Mouse (Mus musculus) T-helper 2 cell (primary cell): ENCODE data around the gene Slc19a2.
"Not testable (repeated sequence)": the region's sequence is repeated elsewhere in the genome, so short reads cannot be mapped to it uniquely, and the experiment has no call there.

Experiments used
- in situ Hi-C: fragments of 300-600 bp; cut with MboI, MseI; formaldehyde crosslinking; loops from one replicate; pipeline ENCODE4 v1.15.1; 2025; ENCODE audit warnings: high pct_unique_total_duplicates

Slc19a2 gene

DNA sequence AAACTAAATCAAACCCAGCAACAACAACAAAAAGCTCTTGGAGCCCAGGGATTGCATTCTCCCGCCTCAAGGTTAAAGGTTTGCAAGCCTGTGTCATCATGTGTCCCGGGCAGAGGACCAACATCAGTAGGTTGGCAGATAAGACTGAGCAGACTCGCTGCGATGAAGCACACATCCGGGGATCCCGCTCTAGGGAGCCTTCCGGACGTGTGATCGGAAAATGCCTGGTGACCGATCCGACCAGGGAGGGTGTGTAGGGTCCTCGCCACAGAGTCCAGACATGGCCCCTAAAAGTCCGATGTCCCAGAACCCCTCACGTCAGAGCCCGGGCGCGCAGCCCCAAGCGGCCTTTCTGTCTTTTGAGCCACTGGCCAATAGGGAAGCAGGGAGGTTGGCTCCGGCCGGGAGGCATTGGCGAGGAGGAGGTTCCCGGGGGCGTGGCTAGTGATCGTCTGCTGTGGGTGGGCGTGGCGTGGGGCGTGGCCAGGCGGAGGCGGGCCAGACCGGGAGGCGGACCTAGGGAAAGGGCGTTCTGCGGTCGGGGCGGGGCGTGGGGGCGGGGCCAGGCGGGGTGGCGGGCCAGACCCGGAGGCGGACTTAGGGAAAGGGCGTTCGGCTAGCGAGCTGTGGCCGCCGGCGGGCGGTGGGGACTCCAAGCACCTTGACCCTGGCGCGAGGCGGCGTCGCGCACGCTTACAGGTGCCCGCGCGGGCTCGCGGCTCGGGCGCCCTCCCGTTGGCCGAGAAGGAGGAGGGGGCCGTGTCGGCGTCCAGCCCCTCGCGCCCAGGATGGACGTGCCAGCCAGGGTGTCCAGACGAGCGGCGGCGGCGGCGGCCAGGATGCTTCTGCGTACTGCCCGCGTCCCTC lies at the start of gene Slc19a2:
Gene Slc19a2 (plus strand): TSS at position 582 of the 867 bp plus-strand sequence.
- in situ Hi-C loops, result no loop called here

DNA sequence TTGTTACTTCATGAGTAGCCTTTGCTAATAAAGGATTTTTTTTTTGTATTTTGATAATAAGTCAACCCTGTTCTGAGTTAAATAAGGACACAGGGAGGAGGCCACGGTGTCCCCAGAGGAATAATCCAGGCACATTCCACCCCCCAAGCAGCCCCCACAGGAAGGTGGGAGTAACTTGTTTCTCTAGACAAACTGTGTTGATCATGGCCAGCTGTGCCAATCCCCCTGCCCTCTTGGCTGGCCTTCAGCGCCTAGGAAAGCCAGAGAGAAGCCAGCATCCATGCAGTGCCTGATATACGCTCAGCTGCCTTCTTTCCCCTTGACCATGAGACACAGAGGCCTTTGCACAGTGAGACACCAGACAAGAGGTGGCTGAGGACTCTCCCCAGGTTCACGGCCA lies 49.3 kb upstream of the Slc19a2 start:
- in situ Hi-C loops, result no loop called here

DNA sequence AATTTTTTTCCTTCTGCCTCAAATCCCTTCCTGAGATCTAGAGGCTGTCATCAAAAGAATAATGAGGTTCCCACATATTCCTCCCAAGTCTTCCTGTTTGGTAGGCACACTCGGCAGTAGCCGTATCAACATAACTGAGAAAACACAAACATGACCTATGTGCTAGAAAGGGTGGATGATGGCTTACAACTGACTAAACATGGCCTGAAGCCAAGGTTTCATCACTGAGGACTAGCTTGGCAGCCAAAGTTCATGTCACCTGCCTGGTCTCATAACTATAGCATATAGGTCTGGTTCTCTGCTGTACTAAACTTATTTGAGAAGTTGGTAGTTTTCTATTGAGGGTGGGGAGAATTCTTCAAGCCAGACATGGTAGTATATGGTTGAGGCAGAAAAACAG lies 40.4 kb upstream of the Slc19a2 start:
- in situ Hi-C loops, result no loop called here

DNA sequence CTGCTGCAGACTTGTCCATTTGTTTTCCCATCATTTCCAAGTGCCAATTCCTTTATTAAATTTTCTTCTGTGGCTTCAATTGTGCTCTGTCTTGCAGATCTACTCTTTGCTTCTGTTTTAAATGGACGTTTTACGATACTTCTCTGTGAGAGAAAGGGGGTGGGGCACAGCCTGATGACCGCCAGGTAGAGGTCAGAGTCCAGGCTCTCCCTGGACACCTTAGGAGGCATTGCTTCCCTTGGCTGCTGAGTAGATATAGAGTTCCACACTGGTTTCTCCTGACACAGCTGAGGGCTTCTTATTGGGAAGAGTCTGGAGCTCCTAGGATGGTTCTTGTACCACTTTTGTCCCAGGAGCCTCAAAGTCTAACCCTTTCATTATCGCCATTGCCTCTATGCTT lies 37.9 kb upstream of the Slc19a2 start:
- in situ Hi-C loops, result no loop called here

DNA sequence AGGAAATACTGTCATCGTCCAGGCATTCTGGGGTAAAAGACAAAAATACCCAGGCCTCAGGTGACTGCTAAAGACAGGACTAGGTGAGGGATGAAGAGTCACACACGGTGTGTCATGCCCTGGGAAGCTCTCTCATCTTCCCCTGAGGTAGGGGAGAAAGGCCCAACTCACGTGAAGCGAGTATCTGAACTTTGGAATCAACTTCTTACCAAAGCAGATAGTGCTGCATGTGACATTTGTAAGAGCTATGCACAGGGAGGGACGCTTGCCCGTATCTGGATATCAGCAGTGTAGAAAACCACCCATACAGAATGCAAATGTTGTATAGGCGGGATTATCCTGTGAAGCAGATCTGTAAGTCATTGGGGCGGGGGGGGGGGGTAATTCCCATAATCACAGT lies 36.2 kb upstream of the Slc19a2 start:
- in situ Hi-C loops, result no loop called here

DNA sequence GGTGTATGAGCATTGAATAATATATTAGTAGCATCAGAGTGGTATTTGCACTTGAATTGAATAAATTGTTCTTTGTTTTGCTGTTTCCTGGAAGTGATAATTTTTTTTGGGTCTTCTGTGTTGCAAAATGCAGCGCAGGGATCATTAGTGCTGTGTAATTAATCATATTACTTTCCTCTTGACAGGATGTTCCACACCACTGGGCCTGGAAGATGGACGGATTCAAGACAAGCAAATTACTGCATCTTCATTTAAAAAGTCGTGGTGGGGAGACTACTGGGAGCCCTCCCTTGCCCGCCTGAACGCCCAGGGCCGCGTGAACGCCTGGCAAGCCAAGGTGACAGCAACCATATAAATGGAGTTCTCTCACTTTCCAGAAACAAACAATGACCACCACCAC lies 34.7 kb upstream of the Slc19a2 start:
- in situ Hi-C loops, result no loop called here

DNA sequence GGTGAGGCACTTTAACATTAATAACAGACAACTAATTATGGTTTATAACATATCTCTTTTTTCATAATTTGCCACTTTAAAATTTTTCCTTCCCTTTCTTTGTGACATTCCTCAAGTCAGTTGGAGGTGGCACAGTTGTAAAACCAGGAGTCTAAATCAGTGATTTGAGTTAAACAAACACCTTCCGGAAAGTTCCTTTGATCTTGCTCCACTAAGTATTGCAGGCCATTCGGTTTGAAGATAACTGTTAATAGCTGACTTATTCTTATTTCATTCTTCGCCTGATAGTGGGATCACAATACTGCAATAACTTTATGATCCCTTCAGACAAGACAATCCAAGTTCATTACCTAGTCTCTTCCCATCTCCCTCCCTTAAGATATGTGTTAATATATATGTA lies 33.7 kb upstream of the Slc19a2 start:
- in situ Hi-C loops, result no loop called here

DNA sequence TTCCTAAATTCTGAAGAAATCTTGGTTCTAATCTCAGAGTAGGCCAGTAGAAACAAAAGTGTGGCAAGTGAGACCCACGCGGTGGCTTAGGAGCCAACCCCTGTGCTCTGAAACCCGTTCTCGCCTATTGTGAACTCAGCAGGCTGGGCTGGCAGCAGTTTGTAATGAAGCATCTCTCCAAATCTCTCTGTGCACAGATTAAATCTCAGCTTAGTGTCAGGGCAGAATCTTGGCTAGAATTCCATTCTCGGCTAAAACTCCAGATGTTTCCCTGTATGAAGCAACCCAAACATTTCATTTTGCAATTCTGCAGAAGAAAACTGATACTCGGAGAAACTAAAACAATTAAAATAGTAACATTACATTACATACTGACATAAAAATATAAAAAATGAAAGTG lies 33.3 kb upstream of the Slc19a2 start:
- in situ Hi-C loops, result no loop called here

DNA sequence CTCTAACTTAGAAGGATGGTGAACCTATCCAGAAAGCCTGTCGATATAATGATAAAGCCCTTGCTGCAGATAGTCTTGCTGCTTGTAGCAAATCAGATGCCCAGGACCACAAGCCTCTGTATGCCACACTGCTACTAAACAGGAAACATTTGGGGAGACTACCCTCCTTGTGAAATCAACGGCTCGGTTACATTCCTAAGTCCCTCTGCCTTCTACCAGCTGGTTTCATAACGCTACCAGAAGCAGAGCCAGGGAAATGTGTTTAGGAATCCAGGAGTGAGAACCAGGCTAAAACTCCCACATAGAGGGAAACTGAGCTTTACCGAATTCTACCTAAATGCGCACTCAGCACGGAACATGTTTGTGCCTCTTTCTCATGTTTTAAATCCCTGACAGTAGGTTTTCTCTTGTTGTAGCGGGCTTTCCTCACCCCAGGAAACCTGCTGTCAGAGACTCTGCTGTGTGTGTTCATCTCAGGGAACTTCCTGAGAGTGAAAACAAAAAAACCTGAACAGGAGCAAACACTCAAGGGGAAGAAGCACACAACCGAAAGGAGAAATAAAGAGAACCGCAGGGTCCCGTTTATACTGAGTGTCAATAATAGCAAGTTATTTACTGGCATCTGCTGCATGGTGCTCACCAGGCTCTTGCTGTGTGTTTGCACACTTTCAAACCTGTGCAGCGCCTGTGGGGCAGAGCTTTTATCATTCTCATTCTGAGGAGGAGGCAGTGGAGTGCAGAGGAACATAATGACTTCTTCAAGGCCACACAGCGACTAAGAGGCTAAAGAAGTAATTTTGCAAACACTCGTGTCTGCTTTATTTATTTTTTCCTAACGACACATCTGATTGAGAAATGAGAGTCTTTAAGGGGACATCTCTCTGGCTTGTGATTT lies 30.8 kb upstream of the Slc19a2 start:
- in situ Hi-C loops, result no loop called here

DNA sequence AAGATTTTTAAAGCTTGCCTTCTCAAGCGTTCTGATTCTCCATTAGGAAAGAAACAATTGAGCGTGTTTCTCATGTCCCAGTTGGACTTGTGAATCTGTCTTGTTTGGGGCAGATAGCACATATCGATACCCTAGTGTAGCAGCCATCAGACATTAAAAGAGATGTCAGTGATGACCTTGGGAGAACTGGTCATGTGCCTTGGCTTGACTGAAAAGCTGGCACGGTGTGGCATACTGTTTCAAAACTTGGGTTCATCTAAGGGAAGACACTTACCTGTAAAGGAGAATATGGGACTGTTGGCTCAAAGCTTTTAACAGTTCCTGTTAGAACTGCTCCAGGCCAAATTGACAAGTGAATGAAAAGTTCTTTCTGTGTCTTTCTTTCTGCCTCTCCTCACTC lies 28.6 kb upstream of the Slc19a2 start:
- in situ Hi-C loops, result no loop called here

DNA sequence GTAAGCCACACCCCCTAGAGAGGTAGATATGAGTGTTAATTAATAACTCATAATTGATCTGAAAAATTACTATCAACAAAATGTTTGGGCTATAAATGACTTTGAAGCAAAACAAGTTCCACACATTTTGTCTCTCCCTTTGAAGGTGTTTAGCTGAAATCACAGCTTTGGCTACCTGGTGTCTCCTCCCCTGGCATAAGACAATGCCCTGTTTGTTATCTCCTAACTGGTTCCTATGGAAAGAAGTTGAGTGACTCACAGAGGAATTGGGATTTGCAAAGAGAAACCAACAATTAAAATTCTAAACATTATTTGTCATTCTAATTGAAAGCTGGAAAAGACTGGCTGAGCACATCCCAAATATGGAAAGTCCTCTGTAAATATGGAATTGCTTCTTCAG lies 25.8 kb upstream of the Slc19a2 start:
- in situ Hi-C loops, result no loop called here

DNA sequence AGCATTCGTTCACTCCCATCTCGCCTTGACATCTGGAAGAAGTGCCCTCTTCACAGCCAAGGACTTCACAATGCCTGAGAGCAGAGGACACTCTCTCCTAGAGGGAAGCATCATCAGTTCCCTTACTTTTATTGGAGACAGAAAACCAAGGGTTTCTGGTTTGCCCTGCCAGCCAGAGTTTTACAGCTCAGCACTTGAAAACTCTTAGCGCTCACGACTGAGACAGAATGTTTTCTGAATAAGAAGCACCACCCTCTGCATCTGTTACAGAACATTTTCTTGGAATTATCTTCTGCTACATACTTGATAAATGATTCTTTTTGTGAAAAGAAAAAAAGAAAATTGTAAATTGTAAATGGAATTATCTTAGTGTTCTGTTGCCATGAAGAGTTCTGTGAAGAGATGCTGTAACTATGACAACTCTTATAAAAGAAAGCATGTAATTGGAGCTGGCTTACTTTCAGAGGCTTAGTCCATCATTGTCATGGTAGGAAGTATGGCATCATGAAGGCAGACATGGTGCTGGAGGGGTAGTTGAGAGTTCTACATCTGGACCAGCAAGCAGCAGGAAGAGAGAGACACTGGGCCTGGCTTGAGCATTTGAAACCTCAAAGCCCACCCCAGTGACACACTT lies 16.8 kb upstream of the Slc19a2 start:
- in situ Hi-C loops, result not testable (repeated sequence)

DNA sequence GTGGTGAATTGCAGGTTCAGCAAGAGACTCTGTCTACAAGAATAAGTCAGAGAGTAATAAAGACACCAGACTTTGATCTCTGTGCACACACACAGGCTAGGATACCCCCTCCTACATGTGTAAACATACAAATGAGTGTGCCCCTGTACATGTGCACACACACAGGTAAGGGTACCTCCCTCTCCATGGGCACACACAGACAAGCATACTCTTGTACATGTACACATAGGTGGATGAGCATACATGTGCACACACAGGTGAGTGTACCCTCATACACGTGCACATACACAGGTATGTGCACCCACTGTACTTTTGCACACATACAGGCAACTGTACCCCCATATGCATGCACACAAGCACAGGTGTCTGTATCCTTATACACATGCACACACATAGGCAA lies 15.4 kb upstream of the Slc19a2 start:
- in situ Hi-C loops, result no loop called here

DNA sequence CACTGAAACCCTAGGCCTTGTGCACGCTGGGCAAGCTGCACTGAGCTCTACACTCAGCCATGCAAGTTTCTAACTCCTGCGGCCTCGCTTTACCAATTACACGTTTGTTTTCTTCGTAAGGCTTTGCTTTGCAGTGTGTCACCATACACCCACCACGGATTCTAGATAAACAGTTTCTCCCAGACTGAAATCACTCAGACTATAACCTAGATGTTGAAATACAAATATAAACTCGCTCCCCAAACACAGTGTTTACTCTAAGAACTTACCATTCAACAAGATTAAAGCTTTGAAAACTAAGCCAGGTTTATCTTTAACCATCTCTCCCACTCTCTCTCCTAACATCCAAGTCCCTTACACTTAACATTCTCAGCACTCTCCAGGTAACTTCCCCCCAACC lies 13.8 kb upstream of the Slc19a2 start:
- in situ Hi-C loops, result no loop called here

DNA sequence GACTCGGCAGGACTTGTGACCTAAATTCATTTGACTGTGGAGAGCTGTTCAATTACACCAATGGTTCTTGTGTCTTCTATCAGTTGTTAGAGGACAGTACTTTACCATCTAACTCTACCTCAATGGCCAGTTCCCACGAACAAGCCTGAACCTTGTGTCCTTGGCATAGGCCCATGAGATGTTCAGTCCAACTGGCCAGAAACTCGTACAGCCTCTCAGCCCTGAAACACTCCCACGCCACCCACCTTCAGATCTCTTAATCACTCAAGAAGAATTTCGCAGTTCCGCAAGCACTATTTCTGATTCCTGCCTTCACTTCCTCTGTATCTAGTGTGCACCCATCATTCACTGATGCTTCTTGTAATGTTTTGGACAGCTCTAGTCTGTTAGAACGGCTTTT lies 12.8 kb upstream of the Slc19a2 start:
- in situ Hi-C loops, result no loop called here

DNA sequence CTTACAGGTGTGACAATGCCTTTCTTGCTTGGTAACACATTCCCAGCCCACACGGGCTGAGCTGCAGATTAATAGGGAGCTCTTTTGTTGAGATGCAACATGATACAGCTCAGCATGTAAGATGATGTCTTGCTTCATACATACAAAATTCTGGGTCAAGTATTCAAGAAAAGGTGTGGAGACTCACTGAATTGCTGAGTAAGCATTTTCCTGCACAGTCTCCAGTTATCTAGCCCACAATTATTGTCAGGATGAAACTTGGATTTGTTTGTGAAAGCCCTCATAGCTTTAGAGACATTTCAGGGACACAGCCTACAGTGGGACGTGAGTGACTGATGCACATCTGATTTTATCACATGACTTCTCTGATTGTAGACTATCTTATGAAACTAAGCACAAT lies 7.4 kb upstream of the Slc19a2 start:
- in situ Hi-C loops, result no loop called here

DNA sequence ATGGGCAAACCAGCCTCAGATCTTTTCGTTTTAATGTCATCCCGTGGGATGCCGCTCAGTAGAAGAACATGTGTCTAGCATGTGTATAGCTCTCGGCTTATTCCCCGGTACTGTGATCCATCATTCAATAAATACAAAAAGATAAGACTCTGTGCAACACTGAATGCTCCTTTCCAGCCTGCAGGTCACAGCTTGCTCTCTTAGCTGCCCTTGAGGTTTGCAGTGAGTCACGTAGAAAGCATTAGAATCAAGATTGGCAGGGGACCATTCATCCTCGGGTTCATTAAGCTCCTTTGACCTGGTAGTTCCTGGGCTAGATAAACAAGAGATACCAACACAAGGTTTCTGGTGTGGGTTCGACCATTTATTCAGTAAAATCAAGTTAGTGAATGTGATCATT lies 6.0 kb upstream of the Slc19a2 start:
- in situ Hi-C loops, result no loop called here

DNA sequence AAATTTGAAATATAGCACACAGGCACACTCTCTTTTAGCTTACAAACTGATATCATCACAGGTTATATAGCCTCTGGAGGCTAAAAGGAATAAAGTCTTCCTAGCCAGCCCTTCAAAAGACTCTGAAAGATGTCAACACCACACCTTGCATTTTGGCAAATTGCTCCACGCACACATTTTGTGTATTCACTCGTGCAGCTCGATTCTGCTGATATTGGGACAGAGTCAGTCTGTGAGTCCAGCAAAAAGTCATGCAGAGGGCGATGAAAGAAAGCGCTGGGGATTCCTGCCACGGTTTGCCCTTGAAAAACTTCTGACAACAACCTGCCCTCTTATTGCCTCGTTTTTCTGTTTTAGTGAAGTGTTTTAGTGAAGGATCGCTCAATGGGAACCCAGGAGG lies 1.4 kb upstream of the Slc19a2 start:
- in situ Hi-C loops, result no loop called here

DNA sequence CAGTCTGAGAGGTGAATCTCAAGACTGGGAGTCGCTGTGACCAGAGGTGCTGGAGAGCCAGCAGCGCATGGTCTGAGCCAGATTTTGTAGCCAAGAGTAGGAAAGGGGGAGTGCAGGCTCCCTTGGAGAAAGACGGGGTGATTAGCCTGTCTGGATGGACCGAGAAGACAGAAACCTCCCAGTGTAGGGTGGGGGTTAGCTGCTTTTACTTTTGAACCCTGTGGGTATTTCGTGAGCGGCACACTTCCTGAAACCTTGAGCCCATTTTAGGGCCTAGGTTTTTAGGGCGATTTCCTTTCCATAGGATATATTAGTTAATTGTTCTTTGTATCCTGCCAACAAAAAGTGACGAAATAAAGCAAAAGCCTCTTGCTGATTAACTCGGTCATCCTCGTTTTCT lies 875 bp upstream of the Slc19a2 start:
- in situ Hi-C loops, result no loop called here

DNA sequence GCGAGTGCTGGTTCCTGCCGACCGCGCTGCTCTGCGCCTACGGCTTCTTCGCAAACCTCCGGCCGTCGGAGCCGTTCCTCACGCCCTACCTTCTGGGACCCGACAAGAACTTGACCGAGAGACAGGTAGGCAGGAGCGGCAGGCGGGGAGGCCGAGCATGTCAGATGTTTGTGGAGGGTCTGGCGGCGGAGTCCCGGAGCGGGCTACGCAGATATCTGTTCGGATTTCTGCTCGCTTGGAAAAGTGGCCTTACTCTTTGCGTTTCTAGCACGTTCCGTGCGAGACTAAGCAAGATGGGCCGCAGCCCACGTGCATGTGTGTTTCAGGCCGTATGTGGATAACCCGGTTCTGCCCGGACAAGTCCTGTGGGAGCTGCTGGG lies 476 bp downstream of the Slc19a2 start:
- in situ Hi-C loops, result no loop called here

DNA sequence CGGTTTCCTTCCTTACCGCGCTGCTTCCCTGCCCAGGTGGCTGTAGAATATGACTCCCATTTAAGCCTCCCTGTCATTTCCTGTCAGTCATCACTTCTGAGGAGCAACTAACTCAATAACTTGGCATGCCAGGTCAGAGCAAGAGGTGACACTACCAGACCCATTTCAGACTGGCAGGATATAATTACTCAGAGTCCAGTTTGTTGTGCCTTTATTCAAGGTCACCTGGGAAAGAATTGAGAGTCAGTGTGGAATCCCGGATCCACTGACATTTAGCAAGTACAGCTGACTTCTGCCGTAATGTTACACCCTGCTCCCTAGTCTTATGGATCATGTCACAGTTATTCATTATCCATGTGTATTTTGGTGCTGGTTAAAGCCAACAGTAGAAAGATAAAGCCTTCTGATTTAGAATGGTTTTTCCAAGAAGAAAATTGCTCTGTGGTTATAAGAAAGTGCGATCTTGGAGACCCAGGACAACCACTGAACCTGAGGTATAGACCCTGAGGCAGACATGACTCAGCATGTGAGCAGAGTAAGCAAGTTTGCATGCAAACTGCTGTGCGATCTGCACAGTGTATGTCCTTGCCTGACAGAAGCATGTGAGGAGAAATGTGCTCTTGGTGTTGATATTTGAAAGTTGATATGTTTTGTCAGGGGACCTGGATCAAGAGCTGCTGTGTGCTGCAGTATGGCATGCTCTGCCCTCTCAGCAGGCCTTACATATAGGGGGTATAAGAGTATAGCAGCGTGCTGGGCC lies 1.7 kb downstream of the Slc19a2 start:
- in situ Hi-C loops, result loop anchor here (25.0 kb wide), 2 partner anchors 838 to 1587 kb away; partner anchors contain the start of gene Gorab

DNA sequence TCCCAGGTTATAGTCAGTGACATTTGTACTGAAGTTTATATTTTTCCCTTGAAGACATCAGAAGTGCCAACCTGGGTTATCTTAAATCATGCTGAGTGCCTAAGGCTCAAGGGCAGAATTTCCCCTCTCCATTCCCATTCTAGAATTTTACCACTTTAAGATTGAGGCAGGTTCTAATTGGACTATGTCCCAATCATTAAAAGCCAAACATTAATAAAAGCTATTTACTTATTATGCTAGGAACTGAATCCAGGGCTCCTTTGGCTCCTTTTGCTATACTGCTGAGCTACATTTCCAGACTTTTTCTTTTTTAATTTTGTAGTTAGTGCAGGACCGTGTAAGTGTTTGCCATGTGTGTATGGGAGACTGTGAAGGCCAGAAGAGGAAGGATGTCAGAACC lies 2.6 kb downstream of the Slc19a2 start:
- in situ Hi-C loops, result loop anchor here (25.0 kb wide), 2 partner anchors 839 to 1586 kb away; partner anchors contain the start of gene Gorab
